Mouse (Mus musculus): Measurements from ENCODE around the gene Sh3glb1. TPM values are rescaled to one million over a fixed set of nuclear protein-coding genes. Genes with fewer than 3 reads are reported as not detected.
A peak's percentile ranks its signal among the peaks of the same experiment; 100 is the strongest.

Gene Sh3glb1
- polyA plus RNA-seq, 1 experiment from 2014 or later, result 119 TPM

GRCm38 (mm10) chr3:144669944-144670874 is 49.9 kb downstream of the Sh3glb1 start:
- H3K4me1 ChIP-seq (ENCODE audit: control insufficient read depth, insufficient read depth, low read length), result no peaks in the 10 kb centered on the region
- H3K9me3 ChIP-seq (ENCODE audit: control insufficient read depth, low read length), result no peaks in the 10 kb centered on the region
- H3K9ac ChIP-seq (replicated peaks; ENCODE audit: low read length), result no peak overlapping the region
- ATAC-seq (ENCODE audit: low FRiP score, low TSS enrichment), result no peak
- no peak for DNase-seq
- no peak overlapping the region for H3K4me2 ChIP-seq (ENCODE audit: low read length)
- H3K27me3 ChIP-seq (ENCODE audit: control insufficient read depth, insufficient read depth, low read length), result no peaks in the 10 kb centered on the region
- no peak overlapping the region for H3K4me3 ChIP-seq (replicated peaks; ENCODE audit: low read depth, low read length)
- 42% methylated on average over 14 of the region's 14 CpGs for WGBS
- no peaks in the 10 kb centered on the region for H3K36me3 ChIP-seq (ENCODE audit: control insufficient read depth, insufficient read depth, low read length)
- H3K27ac ChIP-seq (replicated peaks; ENCODE audit: low read depth, low read length), result no peak overlapping the region

DNA sequence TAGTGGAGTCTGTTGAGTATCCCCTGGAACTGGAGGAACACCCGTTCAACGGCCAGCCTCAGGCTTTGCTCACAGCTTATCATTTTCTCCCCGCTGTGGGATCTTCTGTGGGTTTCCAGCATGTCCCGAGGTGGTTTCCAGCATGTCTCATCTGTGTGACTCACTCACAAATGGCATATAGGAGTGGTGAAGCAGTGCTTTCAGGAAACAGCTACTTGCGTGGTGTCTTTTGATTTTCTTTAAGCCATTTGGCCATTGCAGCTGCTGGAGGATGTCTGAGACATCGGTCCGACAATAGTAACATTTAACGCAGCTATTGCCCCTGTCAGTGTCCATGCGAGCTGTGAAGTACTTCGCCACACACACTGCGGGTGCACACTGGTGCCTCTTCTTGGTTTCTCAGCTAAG is 50.7 kb downstream of the Sh3glb1 start:
- Histone ChIP-seq H3K4me1 (ENCODE audit: control insufficient read depth, insufficient read depth, low read length) (no peaks in the 10 kb centered on the region), H3K9me3 (ENCODE audit: control insufficient read depth, low read length) (no peaks in the 10 kb centered on the region), H3K4me2 (ENCODE audit: low read length) (no peak overlapping the region), H3K27ac (replicated peaks; ENCODE audit: low read depth, low read length) (no peak overlapping the region), H3K36me3 (ENCODE audit: control insufficient read depth, insufficient read depth, low read length) (no peaks in the 10 kb centered on the region), H3K27me3 (ENCODE audit: control insufficient read depth, insufficient read depth, low read length) (no peaks in the 10 kb centered on the region), H3K9ac (replicated peaks; ENCODE audit: low read length) (no peak overlapping the region), H3K4me3 (replicated peaks; ENCODE audit: low read depth, low read length) (no peak overlapping the region)
- ATAC-seq (ENCODE audit: low FRiP score, low TSS enrichment) (no peak), DNase-seq (no peak)
- WGBS, result 55% methylated on average over 11 of the region's 11 CpGs

GRCm38 (mm10) chr3:144668949-144669348 is 51.2 kb downstream of the Sh3glb1 start:
- DNase-seq (no peak), ATAC-seq (ENCODE audit: low FRiP score, low TSS enrichment) (no peak)
- Histone ChIP-seq H3K27ac (replicated peaks; ENCODE audit: low read depth, low read length) (no peak overlapping the region), H3K36me3 (ENCODE audit: control insufficient read depth, insufficient read depth, low read length) (no peaks in the 10 kb centered on the region), H3K9me3 (ENCODE audit: control insufficient read depth, low read length) (no peaks in the 10 kb centered on the region), H3K27me3 (ENCODE audit: control insufficient read depth, insufficient read depth, low read length) (no peaks in the 10 kb centered on the region), H3K4me1 (ENCODE audit: control insufficient read depth, insufficient read depth, low read length) (no peaks in the 10 kb centered on the region), H3K4me3 (replicated peaks; ENCODE audit: low read depth, low read length) (no peak overlapping the region), H3K9ac (replicated peaks; ENCODE audit: low read length) (no peak overlapping the region), H3K4me2 (ENCODE audit: low read length) (no peak overlapping the region)
- 25% methylated on average over 2 of the region's 2 CpGs for WGBS

DNA sequence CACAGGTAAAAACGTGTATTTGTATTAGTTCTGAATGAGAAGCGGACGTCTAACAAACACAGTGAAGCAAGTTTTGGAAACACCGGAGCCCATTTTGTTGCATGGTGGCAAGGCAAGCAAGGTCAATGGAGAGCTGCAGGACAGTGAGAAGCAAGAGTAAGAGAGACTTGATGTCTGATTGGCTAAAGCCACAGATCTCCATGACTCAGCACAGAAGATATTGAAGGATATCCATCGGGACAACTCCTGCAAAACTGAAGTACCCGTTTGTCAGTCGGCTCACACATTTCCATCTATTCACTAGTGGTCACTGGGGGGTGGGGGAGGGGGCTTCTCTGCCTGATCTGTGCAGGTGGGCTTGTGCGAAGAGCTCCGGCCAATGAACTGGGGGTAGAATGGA is 52.1 kb downstream of the Sh3glb1 start:
- Histone ChIP-seq H3K4me1 (ENCODE audit: control insufficient read depth, insufficient read depth, low read length) (no peaks in the 10 kb centered on the region), H3K27me3 (ENCODE audit: control insufficient read depth, insufficient read depth, low read length) (no peaks in the 10 kb centered on the region), H3K36me3 (ENCODE audit: control insufficient read depth, insufficient read depth, low read length) (no peaks in the 10 kb centered on the region), H3K4me3 (replicated peaks; ENCODE audit: low read depth, low read length) (no peak overlapping the region), H3K4me2 (ENCODE audit: low read length) (no peak overlapping the region), H3K9ac (replicated peaks; ENCODE audit: low read length) (no peak overlapping the region), H3K9me3 (ENCODE audit: control insufficient read depth, low read length) (no peaks in the 10 kb centered on the region), H3K27ac (replicated peaks; ENCODE audit: low read depth, low read length) (no peak overlapping the region)
- ATAC-seq (ENCODE audit: low FRiP score, low TSS enrichment) (no peak), DNase-seq (no peak)
- WGBS, result 89% methylated on average over 9 of the region's 9 CpGs

GRCm38 (mm10) chr3:144664363-144665299 is 55.5 kb downstream of the Sh3glb1 start:
- no peak overlapping the region for H3K4me3 ChIP-seq (replicated peaks; ENCODE audit: low read depth, low read length)
- H3K27ac ChIP-seq (replicated peaks; ENCODE audit: low read depth, low read length), result no peak overlapping the region
- H3K4me2 ChIP-seq (ENCODE audit: low read length), result no peak overlapping the region
- H3K9ac ChIP-seq (replicated peaks; ENCODE audit: low read length), result no peak overlapping the region
- H3K27me3 ChIP-seq (ENCODE audit: control insufficient read depth, insufficient read depth, low read length), result no peaks in the 10 kb centered on the region
- H3K36me3 ChIP-seq (ENCODE audit: control insufficient read depth, insufficient read depth, low read length), result no peaks in the 10 kb centered on the region
- ATAC-seq (ENCODE audit: low FRiP score, low TSS enrichment) (no peak), DNase-seq (peak; percentile 35)
- no peaks in the 10 kb centered on the region for H3K4me1 ChIP-seq (ENCODE audit: control insufficient read depth, insufficient read depth, low read length)
- H3K9me3 ChIP-seq (ENCODE audit: control insufficient read depth, low read length), result no peaks in the 10 kb centered on the region
- WGBS, result 56% methylated on average over 22 of the region's 22 CpGs

- H3K4me3 ChIP-seq (replicated peaks; ENCODE audit: low read depth, low read length), result no peak overlapping the region
- H3K27ac ChIP-seq (replicated peaks; ENCODE audit: low read depth, low read length), result no peak overlapping the region
- DNase-seq (no peak), ATAC-seq (ENCODE audit: low FRiP score, low TSS enrichment) (no peak)
- H3K4me1 ChIP-seq (ENCODE audit: control insufficient read depth, insufficient read depth, low read length), result no peaks in the 10 kb centered on the region
- no peaks in the 10 kb centered on the region for H3K27me3 ChIP-seq (ENCODE audit: control insufficient read depth, insufficient read depth, low read length)
- WGBS, result 94% methylated on average over 7 of the region's 7 CpGs
- H3K9ac ChIP-seq (replicated peaks; ENCODE audit: low read length), result no peak overlapping the region
- no peaks in the 10 kb centered on the region for H3K9me3 ChIP-seq (ENCODE audit: control insufficient read depth, low read length)
- H3K36me3 ChIP-seq (ENCODE audit: control insufficient read depth, insufficient read depth, low read length), result no peaks in the 10 kb centered on the region
- H3K4me2 ChIP-seq (ENCODE audit: low read length), result no peak overlapping the region
Observed at GRCm38 (mm10) chr3:144663415-144664093, 56.6 kb downstream of the Sh3glb1 start.

DNA sequence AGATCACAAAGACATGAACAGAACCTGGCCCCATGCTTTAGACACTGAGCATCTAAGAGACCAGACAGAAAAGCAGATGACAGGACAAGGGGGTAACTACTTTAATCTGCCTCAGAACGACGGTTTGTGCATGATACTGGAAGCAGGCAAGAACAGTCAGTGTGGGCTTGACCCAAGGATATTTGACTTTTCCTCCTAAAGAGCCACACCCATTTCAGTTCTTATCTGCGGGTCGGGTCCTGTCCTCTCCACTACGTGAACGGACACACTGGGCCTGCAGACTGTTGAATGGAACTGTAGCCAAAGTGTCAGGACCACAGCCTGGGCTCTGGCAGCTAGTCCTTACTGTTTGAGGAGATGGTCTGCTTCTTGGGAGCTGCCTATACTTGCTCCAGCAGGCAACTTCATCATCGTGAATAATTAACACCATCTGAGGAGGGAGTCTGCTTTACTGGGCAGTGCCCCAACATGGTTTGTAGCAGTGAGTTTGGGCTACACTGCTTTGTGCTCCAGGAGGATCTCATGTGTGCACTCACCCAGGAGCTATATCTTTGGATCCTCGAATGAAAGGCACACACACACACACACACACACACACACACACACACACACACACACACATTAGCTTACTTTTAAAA is 57.8 kb downstream of the Sh3glb1 start:
- WGBS, result 92% methylated on average over 8 of the region's 8 CpGs
- Histone ChIP-seq H3K4me2 (ENCODE audit: low read length) (no peak overlapping the region), H3K4me3 (replicated peaks; ENCODE audit: low read depth, low read length) (no peak overlapping the region), H3K27me3 (ENCODE audit: control insufficient read depth, insufficient read depth, low read length) (no peaks in the 10 kb centered on the region), H3K9me3 (ENCODE audit: control insufficient read depth, low read length) (no peaks in the 10 kb centered on the region), H3K36me3 (ENCODE audit: control insufficient read depth, insufficient read depth, low read length) (no peaks in the 10 kb centered on the region), H3K4me1 (ENCODE audit: control insufficient read depth, insufficient read depth, low read length) (no peaks in the 10 kb centered on the region), H3K9ac (replicated peaks; ENCODE audit: low read length) (no peak overlapping the region), H3K27ac (replicated peaks; ENCODE audit: low read depth, low read length) (no peak overlapping the region)
- DNase-seq (no peak), ATAC-seq (ENCODE audit: low FRiP score, low TSS enrichment) (no peak)

- no peaks in the 10 kb centered on the region for H3K4me1 ChIP-seq (ENCODE audit: control insufficient read depth, insufficient read depth, low read length)
- H3K4me3 ChIP-seq (replicated peaks; ENCODE audit: low read depth, low read length), result no peak overlapping the region
- no peaks in the 10 kb centered on the region for H3K27me3 ChIP-seq (ENCODE audit: control insufficient read depth, insufficient read depth, low read length)
- no peak overlapping the region for H3K27ac ChIP-seq (replicated peaks; ENCODE audit: low read depth, low read length)
- 91% methylated on average over 3 of the region's 3 CpGs for WGBS
- H3K9me3 ChIP-seq (ENCODE audit: control insufficient read depth, low read length), result no peaks in the 10 kb centered on the region
- no peak overlapping the region for H3K4me2 ChIP-seq (ENCODE audit: low read length)
- no peaks in the 10 kb centered on the region for H3K36me3 ChIP-seq (ENCODE audit: control insufficient read depth, insufficient read depth, low read length)
- H3K9ac ChIP-seq (replicated peaks; ENCODE audit: low read length), result no peak overlapping the region
- no peak for DNase-seq
- ATAC-seq (ENCODE audit: low FRiP score, low TSS enrichment), result no peak
Observed at GRCm38 (mm10) chr3:144661439-144661838, 58.7 kb downstream of the Sh3glb1 start.
